Mouse (Mus musculus) brain, embryonic 14.5 days (tissue): ENCODE results near the gene E030018B13Rik.
A peak's percentile ranks its signal among the peaks of the same experiment; 100 is the strongest.

Experiments
- CTCF ChIP-seq: fragments of 200-500 bp; IDR thresholded peaks from 2 replicates; pipeline ENCODE4 v1.5.1; 2012; ENCODE audit warnings: inconsistent platforms, mild to moderate bottlenecking, moderate library complexity, borderline replicate concordance; ENCODE audit not compliant: insufficient read depth, insufficient read length; ENCODE audit errors: extremely low read depth
- POLR2A ChIP-seq: fragments of 200-500 bp; IDR thresholded peaks from 2 replicates; pipeline ENCODE4 v1.6.1; 2012; ENCODE audit warnings: mild to moderate bottlenecking, inconsistent platforms, borderline replicate concordance; ENCODE audit not compliant: poor library complexity, insufficient read depth, insufficient read length, severe bottlenecking; ENCODE audit errors: extremely low read depth

GRCm38 (mm10) chr7:63956981-63957713 is 40.5 kb downstream of the E030018B13Rik start:
- TF ChIP-seq POLR2A (peak; percentile 23; the same call in 1 of the 2 replicates), CTCF (no peak)
